Mouse (Mus musculus) lung, adult 2 months (tissue): ENCODE measurements around the gene Abca2.

ENCODE experiments used
- CTCF ChIP-seq: fragments of 200-500 bp; IDR thresholded peaks from 2 replicates; pipeline ENCODE4 v1.5.1; 2011; ENCODE audit warnings: mild to moderate bottlenecking, low read length, control low read depth; ENCODE audit not compliant: insufficient read depth
- POLR2A ChIP-seq: fragments of 200-500 bp; IDR thresholded peaks from 2 replicates; pipeline ENCODE4 v1.6.1; 2011; ENCODE audit warnings: low read depth, mild to moderate bottlenecking, control low read depth, low read length, borderline replicate concordance; ENCODE audit errors: extremely low read depth

DNA sequence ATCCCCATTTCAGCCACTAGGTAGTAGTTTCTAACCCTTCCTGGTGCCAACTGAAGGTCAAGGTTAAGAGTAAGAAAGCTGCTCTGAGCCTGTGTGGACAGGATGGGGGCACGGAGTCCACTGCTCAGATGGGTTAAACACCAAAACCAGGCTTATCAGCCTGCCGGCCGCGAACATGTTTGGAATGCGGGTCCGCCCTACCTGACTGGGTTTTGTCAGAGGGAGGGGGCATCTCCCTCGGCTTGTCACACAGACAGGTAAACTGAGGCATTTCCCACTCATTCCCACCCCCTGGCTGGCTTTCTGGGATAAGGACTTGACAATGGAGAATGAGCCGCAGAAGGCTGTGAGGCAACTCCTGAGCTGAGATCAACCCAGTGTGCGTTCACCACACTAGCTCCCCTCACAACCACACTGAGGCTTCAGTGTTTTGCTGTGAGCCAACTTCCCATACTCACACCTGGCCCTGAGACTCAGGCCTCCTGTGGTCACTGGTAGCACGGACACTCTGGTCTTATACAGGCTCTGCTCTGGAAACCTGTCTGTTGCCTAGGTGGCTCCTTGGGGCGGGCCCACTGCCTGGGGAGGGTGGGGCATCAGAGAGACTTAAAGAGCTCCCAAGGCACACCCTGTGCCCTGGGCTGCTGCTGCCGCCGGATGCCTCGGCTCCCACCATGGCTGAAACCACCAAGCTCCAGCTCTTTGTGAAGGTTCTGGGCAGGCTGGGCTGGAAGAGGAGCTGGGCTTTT lies 27.9 kb downstream of the Abca2 start, which contains the start of gene Clic3:
- TF ChIP-seq CTCF, result no peak
- peak; percentile 80; the same call in 1 of the 2 replicates for TF ChIP-seq POLR2A
